Mouse (Mus musculus) stomach, embryonic 15.5 days (tissue): ENCODE results near the gene Lingo1. TPM values are rescaled to one million over a fixed set of nuclear protein-coding genes. Genes with fewer than 3 reads are reported as not detected.

ENCODE experiments used
- ATAC-seq: fragments of 200-750 bp; cut with Nextera tagmentation; 2 replicates; pipeline ENCODE4 v1.8.0; 2017; ENCODE audit warnings: low read depth, moderate number of reproducible peaks, moderate TSS enrichment; ENCODE audit not compliant: insufficient read depth, low FRiP score
- H3K27ac ChIP-seq: fragments of 300-500 bp; sonication (generic); 2 replicates; pipeline ENCODE4 v1.5.1; 2015; ENCODE audit warnings: mild to moderate bottlenecking, inconsistent platforms
- H3K27me3 ChIP-seq: fragments of 300-500 bp; sonication (generic); replicated peaks from 2 replicates; pipeline ENCODE4 v1.6.1; 2015; ENCODE audit warnings: inconsistent platforms
- H3K36me3 ChIP-seq: fragments of 300-500 bp; sonication (generic); 2 replicates; pipeline ENCODE4 v1.6.1; 2015; ENCODE audit warnings: inconsistent platforms
- H3K4me1 ChIP-seq: fragments of 300-500 bp; sonication (generic); 2 replicates; pipeline ENCODE4 v1.6.1; 2015; ENCODE audit warnings: inconsistent platforms
- H3K4me2 ChIP-seq: fragments of 300-500 bp; sonication (generic); 2 replicates; pipeline ENCODE4 v1.6.1; 2015; ENCODE audit warnings: mild to moderate bottlenecking, inconsistent platforms
- H3K4me3 ChIP-seq: fragments of 300-500 bp; sonication (generic); replicated peaks from 2 replicates; pipeline ENCODE4 v1.5.1; 2015; ENCODE audit warnings: inconsistent platforms
- H3K9ac ChIP-seq: fragments of 300-500 bp; sonication (generic); 2 replicates; pipeline ENCODE4 v1.6.1; 2015; ENCODE audit warnings: inconsistent platforms
- H3K9me3 ChIP-seq: fragments of 300-500 bp; sonication (generic); 2 replicates; pipeline ENCODE4 v1.6.1; 2016; ENCODE audit warnings: inconsistent platforms
- WGBS: fragments of 180-500 bp; shearing (Covaris S2); methylation state at CpG from one replicate; pipeline ENCODE4 v1.1.7; 2015; 5-methylcytosine and 5-hydroxymethylcytosine counted together
- polyA plus RNA-seq: library from polyadenylated mRNA; unstranded; fragments of >200 nt; fragmentation: Nextera tagmentation; extraction: Ambion mirVana; gene quantifications from 2 replicates; pipeline ENCODE4 v1.2.1, GENCODE M21; 2015

The Lingo1 gene
- polyA plus RNA-seq, 1 experiment from 2014 or later: 2.8 TPM

DNA sequence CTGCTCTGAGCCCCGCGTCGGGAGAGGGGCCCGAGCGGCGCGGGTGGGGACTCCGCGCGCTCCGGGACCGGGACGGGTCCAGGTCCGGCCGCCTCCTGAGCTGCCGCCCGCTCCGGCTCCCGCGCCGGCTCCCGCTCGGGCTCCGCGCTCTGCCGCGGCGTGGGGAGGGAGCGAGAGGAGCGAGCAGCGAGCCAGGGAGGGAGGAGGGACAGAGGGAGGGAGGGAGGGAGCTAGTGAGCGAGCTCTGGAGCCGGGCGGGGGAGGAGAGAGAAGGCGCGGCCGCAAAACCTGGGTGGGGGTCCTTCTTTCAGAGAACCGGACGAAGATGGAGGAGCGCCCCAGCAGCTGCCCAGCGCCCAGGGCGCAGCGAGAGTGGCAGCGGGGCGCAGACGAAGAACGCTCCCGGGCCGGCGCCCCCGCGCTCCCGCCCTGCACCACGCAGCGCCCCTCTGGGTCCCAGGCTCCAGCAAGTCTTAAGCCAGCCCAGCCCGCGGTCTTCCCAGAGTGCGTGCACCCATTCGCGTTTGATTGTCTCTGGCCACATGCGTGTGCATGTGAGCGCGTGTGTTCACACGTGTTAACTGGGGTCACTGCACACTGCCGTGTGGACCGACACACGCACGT lies 160.7 kb downstream of the Lingo1 start:
- H3K9ac ChIP-seq: peak overlapping the region; percentile 52
- peak overlapping the region; percentile 99 for H3K4me2 ChIP-seq
- peaks cover 23% of the 10 kb centered on the region for H3K4me1 ChIP-seq
- peak overlapping the region; percentile 73 for H3K4me3 ChIP-seq
- under 1% methylated on average over 62 of the region's 68 CpGs for WGBS
- peak; percentile 50 for ATAC-seq
- H3K36me3 ChIP-seq: no peaks in the 10 kb centered on the region
- H3K27me3 ChIP-seq: peaks cover 49% of the 10 kb centered on the region
- H3K9me3 ChIP-seq: no peaks in the 10 kb centered on the region
- no peak overlapping the region; the same call in 1 of the 2 replicates for H3K27ac ChIP-seq

- H3K4me1 ChIP-seq: peaks cover 23% of the 10 kb centered on the region
- H3K36me3 ChIP-seq: no peaks in the 10 kb centered on the region
- WGBS: 1% methylated on average over 39 of the region's 40 CpGs
- peak overlapping the region; percentile 99 for H3K4me2 ChIP-seq
- H3K27me3 ChIP-seq: peaks cover 49% of the 10 kb centered on the region
- H3K9me3 ChIP-seq: no peaks in the 10 kb centered on the region
- peak overlapping the region; percentile 73 for H3K4me3 ChIP-seq
- no peak overlapping the region; the same call in 1 of the 2 replicates for H3K27ac ChIP-seq
- peak overlapping the region; percentile 52 for H3K9ac ChIP-seq
- peak; percentile 41 for ATAC-seq
Measured at GRCm38 (mm10) chr9:56635121-56635497, 161.2 kb downstream of the Lingo1 start.

DNA sequence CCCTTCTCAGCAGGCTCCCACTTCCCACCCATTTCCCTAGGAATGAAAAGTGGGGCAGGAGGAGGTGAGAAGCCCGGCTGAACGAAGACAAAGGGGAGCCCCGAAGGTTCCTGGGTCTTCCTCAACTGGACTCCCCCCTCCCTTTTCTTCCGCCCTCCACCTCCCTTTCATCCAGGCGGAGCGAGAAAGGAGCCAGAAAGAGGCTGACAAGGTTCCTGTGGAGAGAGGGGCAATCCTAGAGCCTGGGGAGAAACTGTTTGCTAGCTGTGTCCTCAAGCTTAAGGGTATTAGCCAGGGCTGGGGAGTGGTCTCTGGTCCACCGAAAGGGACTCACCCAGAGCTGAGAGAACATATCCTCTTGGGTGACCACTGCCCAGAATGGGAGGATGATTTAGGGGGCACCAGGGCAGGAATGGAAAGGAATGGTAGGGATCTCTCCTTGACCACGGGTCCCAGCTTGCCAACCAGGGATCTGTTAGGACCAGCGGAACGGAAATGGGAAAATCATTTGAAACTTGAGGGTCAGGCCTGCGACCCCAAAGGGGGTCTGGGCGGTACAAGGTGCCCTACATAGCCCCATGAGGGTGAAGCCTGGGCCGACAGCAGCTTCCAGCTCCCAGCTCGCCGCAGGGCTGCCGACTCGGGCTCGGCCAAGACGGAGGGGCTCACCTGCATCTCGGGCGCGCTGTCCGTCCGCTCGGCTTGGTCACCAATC lies 161.7 kb downstream of the Lingo1 start:
- peaks cover 23% of the 10 kb centered on the region for H3K4me1 ChIP-seq
- no peak for ATAC-seq
- H3K9ac ChIP-seq: peak overlapping the region; percentile 52; the same call in 1 of the 2 replicates
- H3K9me3 ChIP-seq: no peaks in the 10 kb centered on the region
- no peaks in the 10 kb centered on the region for H3K36me3 ChIP-seq
- H3K27me3 ChIP-seq: peaks cover 45% of the 10 kb centered on the region
- peak overlapping the region; percentile 73 for H3K4me3 ChIP-seq
- WGBS: 0% methylated on average over 21 of the region's 25 CpGs
- H3K27ac ChIP-seq: no peak overlapping the region
- H3K4me2 ChIP-seq: peak overlapping the region; percentile 99

GRCm38 (mm10) chr9:56633449-56634225 lies 162.6 kb downstream of the Lingo1 start:
- H3K9me3 ChIP-seq: no peaks in the 10 kb centered on the region

DNA sequence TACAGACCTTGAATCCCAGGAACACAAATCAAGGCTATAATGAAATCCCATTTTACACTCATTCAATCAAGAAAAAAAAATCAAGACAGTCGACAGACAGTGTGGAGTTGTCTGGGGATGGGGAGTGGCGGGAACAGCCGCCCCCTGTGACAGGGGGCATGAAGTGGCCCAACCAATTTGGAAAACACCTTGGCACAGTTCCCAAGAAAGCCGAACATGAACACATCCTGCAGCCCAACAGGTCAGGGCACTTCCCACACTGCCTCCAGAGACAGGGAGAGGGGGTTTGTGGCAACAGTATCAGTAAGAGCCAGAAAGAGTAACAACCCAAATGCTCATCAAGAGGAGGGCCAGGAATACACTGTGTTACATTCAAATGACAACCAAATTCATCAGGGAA lies 165.3 kb downstream of the Lingo1 start:
- H3K4me3 ChIP-seq: no peak overlapping the region
- H3K9ac ChIP-seq: no peak overlapping the region
- no peaks in the 10 kb centered on the region for H3K36me3 ChIP-seq
- no peak for ATAC-seq
- H3K9me3 ChIP-seq: no peaks in the 10 kb centered on the region
- no peak overlapping the region for H3K27ac ChIP-seq
- H3K27me3 ChIP-seq: peaks cover 19% of the 10 kb centered on the region
- peaks cover 18% of the 10 kb centered on the region for H3K4me1 ChIP-seq
- H3K4me2 ChIP-seq: no peak overlapping the region
- 28% methylated on average over 4 of the region's 4 CpGs for WGBS

More at GRCm38 (mm10) chr9:56633449-56634225, 162.6 kb downstream of the Lingo1 start:
- Histone ChIP-seq H3K27me3 (peaks cover 40% of the 10 kb centered on the region), H3K4me2 (peak overlapping the region; percentile 99), H3K36me3 (no peaks in the 10 kb centered on the region), H3K9ac (no peak overlapping the region), H3K4me3 (peak overlapping the region; percentile 73), H3K4me1 (peaks cover 26% of the 10 kb centered on the region), H3K27ac (no peak overlapping the region)
- ATAC-seq: no peak
- WGBS: 36% methylated on average over 13 of the region's 13 CpGs

GRCm38 (mm10) chr9:56629674-56630397 lies 166.4 kb downstream of the Lingo1 start:
- H3K27ac ChIP-seq: no peak overlapping the region
- H3K36me3 ChIP-seq: no peaks in the 10 kb centered on the region
- peaks cover 18% of the 10 kb centered on the region for H3K4me1 ChIP-seq
- ATAC-seq: no peak
- H3K4me3 ChIP-seq: no peak overlapping the region
- no peak overlapping the region for H3K9ac ChIP-seq
- H3K9me3 ChIP-seq: no peaks in the 10 kb centered on the region
- H3K27me3 ChIP-seq: peaks cover 17% of the 10 kb centered on the region
- 77% methylated on average over 5 of the region's 5 CpGs for WGBS
- H3K4me2 ChIP-seq: no peak overlapping the region

DNA sequence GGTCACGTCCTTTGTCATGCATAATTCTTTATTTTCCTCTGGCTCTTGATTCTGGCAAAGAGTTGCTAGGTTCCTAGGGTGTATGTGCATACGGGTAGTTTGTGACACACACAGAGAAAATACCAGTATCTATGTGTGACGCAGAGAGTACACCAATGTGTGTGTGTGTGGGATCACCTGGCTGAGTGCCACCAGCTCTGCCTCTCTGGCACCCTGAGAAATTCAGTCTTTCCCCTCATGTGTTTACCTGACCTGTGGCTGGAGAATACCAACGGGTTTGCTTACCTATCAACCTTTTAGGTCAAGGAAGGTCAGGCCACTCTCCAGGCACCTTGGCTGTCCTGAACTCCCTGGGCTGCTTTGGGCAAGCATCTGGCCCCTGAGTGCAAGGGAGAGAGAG lies 169.0 kb downstream of the Lingo1 start:
- Histone ChIP-seq H3K4me1 (peaks cover 8% of the 10 kb centered on the region; the same call in 1 of the 2 replicates), H3K27ac (no peak overlapping the region), H3K4me2 (no peak overlapping the region), H3K4me3 (no peak overlapping the region), H3K36me3 (no peaks in the 10 kb centered on the region), H3K9me3 (no peaks in the 10 kb centered on the region), H3K9ac (no peak overlapping the region), H3K27me3 (no peaks in the 10 kb centered on the region)
- WGBS: 58% methylated on average over 4 of the region's 4 CpGs
- ATAC-seq: no peak

DNA sequence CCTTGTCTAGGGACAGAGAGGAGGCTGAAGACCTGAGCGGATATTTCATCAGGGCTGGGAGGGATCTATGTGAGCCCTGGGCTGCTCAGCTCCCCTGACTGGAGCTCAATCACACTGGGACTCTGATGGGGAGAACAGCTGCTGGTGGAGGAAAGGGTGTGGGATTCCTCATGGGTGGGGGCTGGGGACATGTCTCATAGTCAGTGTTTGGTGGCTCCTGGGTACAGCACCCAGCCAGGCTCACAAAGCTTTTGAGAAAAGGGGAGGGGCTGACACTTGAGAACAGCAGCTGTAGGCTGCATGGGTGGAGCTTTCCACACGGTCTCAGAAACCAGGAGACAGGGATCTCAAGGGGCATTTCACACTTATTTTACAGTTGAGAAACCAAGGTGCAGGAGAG lies 171.3 kb downstream of the Lingo1 start:
- no peak for ATAC-seq
- peaks cover 19% of the 10 kb centered on the region for H3K27me3 ChIP-seq

GRCm38 (mm10) chr9:56623361-56623760 lies 172.9 kb downstream of the Lingo1 start:
- 78% methylated on average over 11 of the region's 11 CpGs for WGBS
- no peak overlapping the region for H3K4me2 ChIP-seq
- H3K4me1 ChIP-seq: peaks cover 6% of the 10 kb centered on the region; the same call in 1 of the 2 replicates
- no peak overlapping the region for H3K9ac ChIP-seq
- no peak overlapping the region for H3K27ac ChIP-seq
- no peak overlapping the region for H3K4me3 ChIP-seq
- no peaks in the 10 kb centered on the region for H3K9me3 ChIP-seq
- H3K27me3 ChIP-seq: peaks cover 23% of the 10 kb centered on the region
- 0 out of 2 replicates have a peak, but pooled peaks cover 3% of the 10 kb centered on the region for H3K36me3 ChIP-seq
- no peak for ATAC-seq

More for the DNA sequence above, 171.3 kb downstream of the Lingo1 start:
- H3K27ac ChIP-seq: no peak overlapping the region
- no peaks in the 10 kb centered on the region for H3K9me3 ChIP-seq
- WGBS: 41% methylated on average over 2 of the region's 2 CpGs
- H3K9ac ChIP-seq: no peak overlapping the region
- peaks cover 8% of the 10 kb centered on the region; the same call in 1 of the 2 replicates for H3K4me1 ChIP-seq
- no peak overlapping the region for H3K4me2 ChIP-seq
- H3K4me3 ChIP-seq: no peak overlapping the region
- H3K36me3 ChIP-seq: 0 out of 2 replicates have a peak, but pooled peaks cover 3% of the 10 kb centered on the region

DNA sequence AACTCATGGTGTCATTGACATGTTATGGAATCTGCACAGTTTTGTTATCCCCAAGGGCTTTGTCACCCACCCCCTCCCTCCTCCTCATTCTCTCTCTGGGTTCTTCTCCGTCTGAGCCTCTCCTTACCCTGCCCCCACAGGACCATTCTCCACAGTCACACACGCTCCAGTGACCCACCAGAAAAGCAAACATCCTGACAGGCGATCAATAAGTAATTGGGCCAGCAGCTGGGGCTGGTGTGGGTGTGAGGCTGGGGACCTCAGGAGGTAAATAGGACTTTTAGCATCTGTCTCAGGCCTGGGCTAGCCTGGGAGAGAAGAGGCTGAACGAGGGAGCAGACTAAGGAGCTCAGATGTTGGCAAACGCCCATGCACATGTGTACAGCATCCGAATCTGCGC lies 173.5 kb downstream of the Lingo1 start:
- no peak overlapping the region for H3K9ac ChIP-seq
- no peak overlapping the region for H3K4me3 ChIP-seq
- H3K27me3 ChIP-seq: peaks cover 23% of the 10 kb centered on the region
- 54% methylated on average over 7 of the region's 7 CpGs for WGBS
- peaks cover 6% of the 10 kb centered on the region; the same call in 1 of the 2 replicates for H3K4me1 ChIP-seq
- no peak for ATAC-seq
- 0 out of 2 replicates have a peak, but pooled peaks cover 3% of the 10 kb centered on the region for H3K36me3 ChIP-seq
- H3K27ac ChIP-seq: no peak overlapping the region
- H3K9me3 ChIP-seq: no peaks in the 10 kb centered on the region
- H3K4me2 ChIP-seq: no peak overlapping the region
